Mouse (Mus musculus) heart, embryonic 13.5 days (tissue): ENCODE data around the gene Rasgef1b. TPM values are rescaled to one million over a fixed set of nuclear protein-coding genes. Genes with fewer than 3 reads are reported as not detected.

Experiments used
- ATAC-seq: fragments of 200-750 bp; cut with Nextera tagmentation; 2 replicates; pipeline ENCODE4 v1.8.0; 2017; ENCODE audit warnings: moderate TSS enrichment; ENCODE audit not compliant: insufficient number of reproducible peaks, low FRiP score, low TSS enrichment; ENCODE audit errors: extremely low read depth
- H3K27ac ChIP-seq: fragments of 300-500 bp; sonication (generic); replicated peaks from 2 replicates; pipeline ENCODE4 v1.5.1; 2015; ENCODE audit warnings: moderate library complexity, mild to moderate bottlenecking, inconsistent platforms
- H3K27me3 ChIP-seq: fragments of 300-500 bp; sonication (generic); replicated peaks from 2 replicates; pipeline ENCODE4 v1.6.1; 2015; ENCODE audit warnings: mild to moderate bottlenecking, inconsistent platforms
- H3K36me3 ChIP-seq: fragments of 300-500 bp; sonication (generic); 2 replicates; pipeline ENCODE4 v1.6.1; 2015; ENCODE audit warnings: mild to moderate bottlenecking, inconsistent platforms
- H3K4me1 ChIP-seq: fragments of 300-500 bp; sonication (generic); 2 replicates; pipeline ENCODE4 v1.6.1; 2015; ENCODE audit warnings: inconsistent platforms
- H3K4me2 ChIP-seq: fragments of 300-500 bp; sonication (generic); 2 replicates; pipeline ENCODE4 v1.6.1; 2015; ENCODE audit warnings: inconsistent platforms, mild to moderate bottlenecking, moderate library complexity
- H3K4me3 ChIP-seq: fragments of 300-500 bp; sonication (generic); 2 replicates; pipeline ENCODE4 v1.5.1; 2015; ENCODE audit warnings: moderate library complexity, mild to moderate bottlenecking, inconsistent platforms
- H3K9ac ChIP-seq: fragments of 300-500 bp; sonication (generic); 2 replicates; pipeline ENCODE4 v1.6.1; 2015; ENCODE audit warnings: inconsistent platforms, mild to moderate bottlenecking, moderate library complexity
- H3K9me3 ChIP-seq: fragments of 300-500 bp; sonication (generic); 2 replicates; pipeline ENCODE4 v1.6.1; 2016; ENCODE audit warnings: inconsistent platforms
- WGBS: fragments of 180-500 bp; shearing (Covaris S2); methylation state at CpG from one replicate; pipeline ENCODE4 v1.1.7; 2015; ENCODE audit warnings: mixed read lengths; 5-methylcytosine and 5-hydroxymethylcytosine counted together
- polyA plus RNA-seq: library from polyadenylated mRNA; unstranded; fragments of >200 nt; fragmentation: Nextera tagmentation; extraction: Ambion mirVana; gene quantifications from 2 replicates; pipeline ENCODE4 v1.2.1, GENCODE M21; 2015

Rasgef1b gene
- polyA plus RNA-seq, result 36.7 and 38.3 TPM in 2 replicates

GRCm38 (mm10) chr5:99728649-99729212, at the start of gene Rasgef1b:
Gene Rasgef1b, minus strand, starts transcription at chr5:99729065.
- H3K9ac ChIP-seq, result peak within 1 kb of the TSS; percentile 84
- peak within 1 kb of the TSS; percentile 13; the same call in 1 of the 2 replicates for H3K27ac ChIP-seq
- no peaks in the 10 kb centered on the region for H3K36me3 ChIP-seq
- H3K4me1 ChIP-seq, result peaks cover 21% of the 10 kb centered on the region
- no peaks in the 10 kb centered on the region for H3K9me3 ChIP-seq
- H3K4me3 ChIP-seq, result peak within 1 kb of the TSS; percentile 82
- WGBS, result under 1% methylated on average over 42 of the region's 53 CpGs
- peaks cover 10% of the 10 kb centered on the region; the same call in 1 of the 2 replicates for H3K27me3 ChIP-seq
- peak; percentile 74 for ATAC-seq
- H3K4me2 ChIP-seq, result peak within 1 kb of the TSS; percentile 100

GRCm38 (mm10) chr5:99775342-99775741, 46.5 kb upstream of the Rasgef1b start:
- no peaks in the 10 kb centered on the region for H3K9me3 ChIP-seq
- no peak overlapping the region for H3K27ac ChIP-seq
- no peak overlapping the region for H3K4me3 ChIP-seq
- no peak overlapping the region for H3K9ac ChIP-seq
- H3K4me1 ChIP-seq, result peaks cover 9% of the 10 kb centered on the region
- ATAC-seq, result no peak
- no peak overlapping the region for H3K4me2 ChIP-seq
- H3K27me3 ChIP-seq, result no peaks in the 10 kb centered on the region
- 50% methylated on average over 16 of the region's 16 CpGs for WGBS
- no peaks in the 10 kb centered on the region for H3K36me3 ChIP-seq

GRCm38 (mm10) chr5:99773265-99773664, 44.4 kb upstream of the Rasgef1b start:
- Histone ChIP-seq H3K36me3 (no peaks in the 10 kb centered on the region), H3K27ac (no peak overlapping the region), H3K27me3 (no peaks in the 10 kb centered on the region), H3K4me3 (no peak overlapping the region), H3K4me1 (peaks cover 9% of the 10 kb centered on the region), H3K4me2 (no peak overlapping the region), H3K9ac (no peak overlapping the region), H3K9me3 (0 out of 2 replicates have a peak, but pooled peaks cover 5% of the 10 kb centered on the region)
- 74% methylated on average over 9 of the region's 9 CpGs for WGBS
- no peak for ATAC-seq

DNA sequence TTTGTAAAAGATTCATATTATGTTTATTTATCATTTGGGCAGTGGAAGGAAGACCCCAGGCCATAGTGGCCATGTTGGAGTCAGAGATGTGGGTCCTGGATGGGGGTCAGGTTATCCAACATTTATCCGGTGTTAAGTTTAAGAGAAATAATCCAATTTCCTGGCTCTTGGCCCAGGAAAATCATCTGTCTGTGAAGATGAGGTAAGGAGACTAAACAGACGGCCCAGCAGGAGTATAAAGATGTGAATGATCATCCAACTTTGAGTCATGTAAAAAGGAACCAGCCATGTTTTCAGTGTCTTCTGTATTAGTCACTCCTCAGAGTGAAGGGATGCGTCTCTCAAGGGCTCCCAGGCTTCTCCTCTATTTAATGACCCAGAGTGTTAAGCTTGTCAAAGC, 35.4 kb upstream of the Rasgef1b start:
- H3K27ac ChIP-seq, result no peak overlapping the region
- H3K4me3 ChIP-seq, result no peak overlapping the region
- H3K4me1 ChIP-seq, result no peaks in the 10 kb centered on the region
- H3K9ac ChIP-seq, result no peak overlapping the region
- no peaks in the 10 kb centered on the region for H3K27me3 ChIP-seq
- ATAC-seq, result no peak
- H3K9me3 ChIP-seq, result no peaks in the 10 kb centered on the region; the same call in 1 of the 2 replicates
- no peak overlapping the region for H3K4me2 ChIP-seq
- no peaks in the 10 kb centered on the region for H3K36me3 ChIP-seq
- 71% methylated on average over 3 of the region's 3 CpGs for WGBS

- H3K27me3 ChIP-seq, result no peaks in the 10 kb centered on the region
- 70% methylated on average over 5 of the region's 5 CpGs for WGBS
- H3K27ac ChIP-seq, result no peak overlapping the region
- H3K4me3 ChIP-seq, result no peak overlapping the region
- H3K36me3 ChIP-seq, result no peaks in the 10 kb centered on the region
- no peaks in the 10 kb centered on the region for H3K4me1 ChIP-seq
- H3K9ac ChIP-seq, result no peak overlapping the region
- H3K9me3 ChIP-seq, result no peaks in the 10 kb centered on the region; the same call in 1 of the 2 replicates
- no peak for ATAC-seq
- H3K4me2 ChIP-seq, result no peak overlapping the region
These were observed 30.0 kb upstream of the Rasgef1b start for GRCm38 (mm10) chr5:99758859-99759258.

- H3K4me1 ChIP-seq, result no peaks in the 10 kb centered on the region
These were observed 25.0 kb upstream of the Rasgef1b start for GRCm38 (mm10) chr5:99753843-99754242.

DNA sequence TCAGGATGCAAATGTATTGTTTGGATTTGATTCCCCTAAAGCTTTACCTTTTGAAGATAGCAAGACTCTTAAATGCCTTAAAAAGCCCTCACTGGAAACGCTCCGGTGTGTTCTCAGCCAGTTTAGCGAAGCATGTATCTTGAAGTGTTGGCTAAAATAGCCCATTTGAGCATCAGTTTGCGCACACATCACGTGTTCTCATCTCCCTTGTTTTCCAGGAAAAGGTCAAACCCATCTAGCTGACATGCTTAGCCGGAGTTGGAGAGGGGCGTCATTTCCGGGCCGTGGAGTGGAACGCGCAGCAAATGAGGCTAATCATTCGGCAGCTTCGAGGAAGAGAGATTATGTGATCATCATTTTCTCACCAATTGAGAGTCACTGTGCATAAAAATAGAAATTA, 24.5 kb upstream of the Rasgef1b start:
- 66% methylated on average over 13 of the region's 13 CpGs for WGBS
- Histone ChIP-seq H3K4me1 (no peaks in the 10 kb centered on the region), H3K36me3 (no peaks in the 10 kb centered on the region), H3K4me3 (no peak overlapping the region), H3K27ac (no peak overlapping the region), H3K9ac (no peak overlapping the region), H3K9me3 (no peaks in the 10 kb centered on the region), H3K4me2 (peak overlapping the region; percentile 24; the same call in 1 of the 2 replicates), H3K27me3 (no peaks in the 10 kb centered on the region)
- ATAC-seq, result no peak

More at GRCm38 (mm10) chr5:99753843-99754242, 25.0 kb upstream of the Rasgef1b start:
- no peak for ATAC-seq
- Histone ChIP-seq H3K9ac (no peak overlapping the region), H3K4me3 (no peak overlapping the region), H3K36me3 (no peaks in the 10 kb centered on the region), H3K9me3 (no peaks in the 10 kb centered on the region), H3K27ac (no peak overlapping the region), H3K4me2 (peak overlapping the region; percentile 24; the same call in 1 of the 2 replicates), H3K27me3 (no peaks in the 10 kb centered on the region)
- 68% methylated on average over 12 of the region's 12 CpGs for WGBS

DNA sequence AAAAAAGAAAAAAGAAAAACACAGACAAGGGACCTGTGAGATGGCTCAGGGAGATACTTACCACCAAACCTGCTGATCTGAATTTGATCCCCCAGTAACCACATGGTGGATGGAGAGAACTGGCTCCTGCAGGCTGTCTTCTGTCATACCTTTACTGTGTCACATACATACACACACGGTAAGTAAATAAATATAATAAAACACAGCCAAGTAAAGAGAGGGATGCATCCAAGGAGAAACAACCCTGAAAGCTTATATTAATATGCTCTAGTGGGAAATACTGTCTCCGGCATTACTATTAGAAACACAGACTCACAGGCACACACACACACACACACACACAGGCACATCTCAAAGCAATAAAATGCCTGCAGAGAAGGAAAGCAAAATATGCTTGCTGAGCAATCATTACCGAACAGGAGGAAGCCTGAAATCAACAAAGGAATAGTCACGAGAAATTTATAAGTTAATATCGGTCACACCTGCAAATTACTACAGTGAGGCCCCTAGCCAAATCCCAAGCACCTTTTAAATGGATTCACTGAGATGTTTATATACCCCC, 23.9 kb upstream of the Rasgef1b start:
- Histone ChIP-seq H3K27me3 (no peaks in the 10 kb centered on the region), H3K9ac (no peak overlapping the region), H3K36me3 (no peaks in the 10 kb centered on the region), H3K4me2 (no peak overlapping the region), H3K9me3 (no peaks in the 10 kb centered on the region), H3K27ac (no peak overlapping the region), H3K4me1 (no peaks in the 10 kb centered on the region), H3K4me3 (no peak overlapping the region)
- ATAC-seq, result no peak
- WGBS, result 81% methylated on average over 5 of the region's 5 CpGs

GRCm38 (mm10) chr5:99748417-99748816, 19.6 kb upstream of the Rasgef1b start:
- Histone ChIP-seq H3K4me2 (no peak overlapping the region), H3K4me1 (peaks cover 7% of the 10 kb centered on the region; the same call in 1 of the 2 replicates), H3K36me3 (no peaks in the 10 kb centered on the region), H3K9me3 (no peaks in the 10 kb centered on the region), H3K4me3 (no peak overlapping the region), H3K27ac (no peak overlapping the region), H3K27me3 (no peaks in the 10 kb centered on the region), H3K9ac (no peak overlapping the region)
- no peak for ATAC-seq
- 75% methylated on average over 10 of the region's 10 CpGs for WGBS

DNA sequence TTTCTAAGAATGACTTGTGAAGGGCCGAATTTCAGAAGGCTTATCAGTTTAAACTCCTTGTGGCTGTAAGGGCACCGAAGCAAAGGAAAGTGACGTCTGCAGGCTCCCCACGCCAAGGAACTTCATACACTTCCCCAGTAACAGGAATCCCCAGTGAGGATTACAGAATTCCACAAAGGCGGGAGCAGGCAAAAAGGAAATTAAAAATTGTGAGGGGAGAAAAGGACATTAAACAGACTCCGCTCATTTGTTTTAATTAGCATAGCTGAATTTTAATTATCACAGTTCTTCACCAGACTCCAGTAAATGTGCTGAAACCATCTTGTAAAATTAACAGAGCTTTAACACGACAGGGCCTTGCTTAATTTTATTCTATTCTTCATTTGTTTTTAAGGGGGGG, 17.2 kb upstream of the Rasgef1b start:
- H3K9ac ChIP-seq, result no peak overlapping the region
- no peaks in the 10 kb centered on the region for H3K27me3 ChIP-seq
- no peaks in the 10 kb centered on the region for H3K9me3 ChIP-seq
- H3K36me3 ChIP-seq, result no peaks in the 10 kb centered on the region
- no peak overlapping the region for H3K4me3 ChIP-seq
- peaks cover 7% of the 10 kb centered on the region; the same call in 1 of the 2 replicates for H3K4me1 ChIP-seq
- H3K27ac ChIP-seq, result no peak overlapping the region
- 59% methylated on average over 7 of the region's 7 CpGs for WGBS
- no peak for ATAC-seq
- no peak overlapping the region for H3K4me2 ChIP-seq

DNA sequence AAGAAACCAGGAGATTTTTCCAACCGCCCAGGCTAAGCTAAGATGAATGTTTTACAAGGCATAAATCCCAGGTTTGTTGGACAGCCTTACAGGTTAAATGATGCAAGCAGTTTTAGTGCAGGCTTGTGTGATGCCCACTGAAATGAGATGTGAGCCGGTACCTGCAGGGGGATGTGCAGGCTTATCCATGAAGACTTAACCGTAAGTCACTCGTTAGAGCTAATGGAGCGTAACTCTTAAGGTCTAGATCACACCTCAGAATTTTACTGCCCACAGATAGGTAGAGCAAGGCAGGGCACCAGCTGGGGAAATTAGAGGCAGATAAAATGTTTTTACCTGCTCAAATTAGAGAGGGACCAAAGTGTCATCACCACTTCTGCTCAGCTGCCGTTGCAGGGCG, 14.0 kb upstream of the Rasgef1b start:
- WGBS, result 85% methylated on average over 7 of the region's 7 CpGs
- ATAC-seq, result no peak
- Histone ChIP-seq H3K27me3 (0 out of 2 replicates have a peak, but pooled peaks cover 6% of the 10 kb centered on the region), H3K4me2 (no peak overlapping the region), H3K27ac (no peak overlapping the region), H3K4me3 (no peak overlapping the region), H3K4me1 (peaks cover 7% of the 10 kb centered on the region; the same call in 1 of the 2 replicates), H3K9me3 (no peaks in the 10 kb centered on the region), H3K36me3 (no peaks in the 10 kb centered on the region), H3K9ac (no peak overlapping the region)

DNA sequence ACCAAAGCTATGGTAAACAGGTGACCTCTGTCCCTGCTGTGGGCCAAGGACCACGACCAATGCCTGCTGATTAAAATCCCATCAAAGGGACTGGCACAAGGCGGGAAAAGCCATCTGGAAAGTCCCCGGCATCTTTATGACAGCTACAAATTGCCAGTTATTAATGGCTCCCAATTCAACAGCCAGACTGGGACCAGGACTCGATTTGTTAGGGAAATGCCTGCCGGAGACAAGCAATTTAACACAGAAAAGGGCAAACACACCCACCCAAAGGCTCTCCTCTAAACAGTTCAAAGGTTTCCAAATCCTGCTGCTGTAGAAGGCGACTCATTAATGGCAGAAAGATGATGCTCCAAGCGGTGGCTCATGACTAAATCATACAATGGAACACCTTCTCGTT, 13.2 kb upstream of the Rasgef1b start:
- 62% methylated on average over 8 of the region's 8 CpGs for WGBS
- H3K4me3 ChIP-seq, result no peak overlapping the region
- no peak overlapping the region for H3K4me2 ChIP-seq
- 0 out of 2 replicates have a peak, but pooled peaks cover 9% of the 10 kb centered on the region for H3K27me3 ChIP-seq
- peaks cover 4% of the 10 kb centered on the region; the same call in 1 of the 2 replicates for H3K4me1 ChIP-seq
- H3K9me3 ChIP-seq, result no peaks in the 10 kb centered on the region
- ATAC-seq, result no peak
- no peak overlapping the region for H3K9ac ChIP-seq
- H3K36me3 ChIP-seq, result no peaks in the 10 kb centered on the region
- H3K27ac ChIP-seq, result no peak overlapping the region
